Mouse (Mus musculus): Measurements from ENCODE around the gene Peak1.
A peak's percentile ranks its signal among the peaks of the same experiment; 100 is the strongest.

Gene Peak1

DNA sequence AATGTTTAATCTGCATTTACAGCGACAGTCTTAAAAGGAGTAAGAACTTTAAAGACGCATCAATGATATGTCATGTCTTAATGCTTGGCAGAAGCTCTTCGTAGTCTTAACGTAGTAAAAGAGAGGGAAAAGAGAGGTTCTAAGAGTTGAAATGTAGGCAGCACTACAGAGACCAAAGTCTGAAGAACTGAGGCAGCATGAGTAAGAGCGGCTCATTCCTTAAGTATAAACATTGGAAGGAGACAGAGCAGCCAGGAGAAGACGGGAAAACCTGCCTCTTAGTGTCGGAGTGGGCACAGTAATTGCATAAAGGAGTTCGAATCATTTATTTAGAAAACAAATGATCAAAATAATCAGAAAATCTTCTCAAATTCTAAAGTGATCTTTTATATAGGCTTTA lies 173.5 kb downstream of the Peak1 start:
- DNase-seq, result no peak

DNA sequence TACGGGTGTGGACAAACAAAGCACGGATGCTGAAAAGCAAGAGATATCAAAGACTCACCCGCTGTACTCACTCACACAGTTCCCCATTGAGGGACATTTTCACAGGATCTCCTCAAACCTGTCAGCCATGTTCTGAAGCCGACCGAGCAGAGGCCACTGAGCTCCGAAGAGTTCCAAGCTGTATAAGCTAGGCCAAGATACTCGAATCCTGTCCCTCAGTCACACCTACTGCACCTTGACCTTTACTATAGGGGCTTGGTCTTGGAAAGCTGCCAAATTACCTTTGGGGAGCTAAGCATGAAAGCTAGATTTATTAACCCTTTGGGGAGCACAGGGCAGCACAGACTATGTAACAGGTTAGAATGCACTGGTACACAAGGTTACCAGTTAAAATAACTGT lies 174.0 kb downstream of the Peak1 start:
- DNase-seq, result no peak

DNA sequence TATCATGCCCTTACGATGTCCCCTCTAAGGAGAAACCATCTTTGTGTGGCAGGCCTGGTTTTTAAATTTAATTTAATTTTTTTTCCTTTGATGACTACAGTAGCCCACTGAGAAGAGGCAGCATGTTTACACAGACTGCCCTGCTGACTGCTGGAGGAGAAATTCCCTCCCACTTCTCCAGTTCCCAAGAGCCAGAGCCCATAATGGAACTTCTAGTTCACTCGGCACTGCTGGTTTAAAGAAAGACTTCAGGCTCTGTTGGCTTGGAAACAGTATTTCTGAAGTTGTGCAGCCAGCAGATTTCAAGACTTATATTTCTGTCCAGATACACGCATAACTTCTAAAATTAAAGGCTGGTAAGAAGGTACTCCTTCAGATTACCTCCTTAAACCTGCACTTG lies 175.2 kb downstream of the Peak1 start:
- no peak for DNase-seq

DNA sequence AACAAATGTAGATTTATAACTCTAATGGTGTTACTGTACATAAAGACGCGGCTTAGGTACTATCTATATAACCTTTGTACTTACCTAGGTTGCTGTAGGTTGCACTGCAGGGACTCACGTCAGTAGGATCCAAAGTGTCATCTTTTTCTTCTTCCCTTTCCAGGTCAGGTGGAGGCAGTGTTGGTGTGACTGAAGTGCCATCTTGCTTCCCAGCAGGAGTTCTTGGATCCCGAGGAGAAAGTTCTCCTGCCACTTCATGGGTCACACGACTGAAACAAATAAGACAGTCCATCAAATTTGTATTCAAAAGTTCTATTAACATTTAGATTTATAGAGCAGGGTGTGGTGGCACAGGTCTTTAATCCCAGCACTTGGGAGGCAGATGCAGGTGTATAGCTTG lies 176.8 kb downstream of the Peak1 start:
- no peak for DNase-seq

DNA sequence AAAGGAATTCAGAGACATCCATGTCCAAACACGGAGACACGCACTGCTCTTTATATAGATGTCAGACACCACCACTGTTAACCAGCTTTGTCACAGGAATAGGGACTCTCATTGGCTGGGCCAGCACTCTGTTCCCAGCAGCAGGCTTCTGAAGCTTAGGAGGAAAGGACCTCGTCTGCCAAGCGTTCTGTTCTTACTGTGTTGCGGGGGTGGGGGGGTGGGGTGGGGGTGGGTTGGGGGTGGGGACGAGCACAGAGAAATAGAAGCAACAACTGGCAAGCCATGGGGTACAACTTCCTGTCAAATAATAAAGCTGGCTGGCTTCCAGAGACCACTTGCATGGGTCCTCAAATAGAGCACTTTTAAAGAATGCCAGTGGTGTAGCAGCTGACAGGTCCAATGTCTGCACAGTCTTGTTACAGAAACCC lies 182.0 kb downstream of the Peak1 start:
- DNase-seq, result no peak

DNA sequence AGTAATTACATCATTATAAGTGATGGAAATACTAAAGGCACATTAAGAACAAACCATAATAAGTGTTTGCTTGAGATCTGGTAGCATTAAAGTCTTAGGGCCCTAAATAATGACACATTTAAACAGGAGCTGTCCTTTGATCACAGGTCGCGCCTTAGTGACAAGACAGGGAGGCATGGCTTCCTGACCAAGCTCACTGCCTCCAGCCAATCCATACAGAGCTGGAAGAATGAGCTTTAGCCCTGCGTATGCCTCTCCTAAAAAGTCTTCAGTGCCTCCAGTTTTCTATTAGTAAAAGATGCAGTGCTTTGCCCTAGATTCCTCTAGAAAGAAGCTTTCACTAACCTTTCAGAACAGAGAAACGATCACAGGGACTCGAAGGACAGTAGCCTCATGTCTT lies 182.6 kb downstream of the Peak1 start:
- DNase-seq, result no peak

DNA sequence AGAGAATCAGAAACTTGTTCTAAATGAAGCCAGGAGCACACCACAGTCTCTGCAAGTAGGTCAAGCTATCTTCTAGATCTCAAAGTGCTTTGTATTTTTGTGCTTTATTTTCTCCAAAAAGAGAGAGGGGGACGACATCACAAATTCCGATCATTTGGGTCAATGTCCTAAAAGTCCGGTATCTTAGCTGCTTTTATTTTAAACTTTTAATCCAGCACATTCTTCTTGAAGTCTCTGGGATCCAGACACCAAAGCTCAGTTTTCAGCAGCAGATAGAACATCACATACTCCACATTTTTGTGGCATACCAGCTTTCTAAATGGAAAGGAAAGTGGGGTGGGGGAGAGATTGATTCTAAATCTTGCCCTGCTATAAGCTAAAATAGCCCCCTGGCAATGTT lies 183.3 kb downstream of the Peak1 start:
- no peak for DNase-seq

DNA sequence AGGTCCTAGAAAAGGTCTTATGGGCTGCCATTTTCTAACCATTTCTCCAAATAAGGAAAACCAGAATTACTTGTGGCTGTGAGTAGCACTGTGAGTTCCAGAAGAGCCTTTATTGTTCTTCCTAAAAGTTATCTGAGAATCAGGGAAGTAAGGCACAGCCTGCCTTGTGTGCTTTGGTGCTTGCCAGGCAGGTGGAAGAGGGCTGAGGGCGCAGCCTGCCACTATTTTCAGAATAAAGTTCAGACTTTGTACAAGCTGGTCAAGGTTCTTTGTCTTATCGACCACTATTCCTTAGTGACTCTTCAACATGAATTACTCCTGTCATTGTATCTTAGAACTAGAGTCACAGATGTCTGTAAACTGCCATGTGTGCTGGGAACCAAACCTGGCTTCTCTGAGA lies 184.6 kb downstream of the Peak1 start:
- no peak for DNase-seq

DNA sequence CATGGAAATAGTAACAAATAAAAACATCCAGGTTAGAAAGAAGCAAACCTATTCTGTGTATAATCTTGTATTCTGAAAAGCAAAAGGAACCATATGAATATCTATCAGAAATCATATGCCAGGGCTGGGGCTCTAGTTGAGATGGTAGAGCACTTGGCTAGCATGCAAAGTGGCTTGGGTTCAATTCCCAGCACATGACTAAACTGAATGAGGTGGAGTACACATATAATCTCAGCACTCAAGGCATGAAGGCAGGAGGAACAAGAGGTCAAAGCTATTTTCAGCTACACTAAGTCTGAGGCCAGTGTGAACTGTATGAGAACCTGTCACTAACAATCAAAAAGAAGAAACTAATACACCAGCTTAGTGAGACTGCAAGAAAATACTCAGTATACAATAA lies 187.0 kb downstream of the Peak1 start:
- no peak for DNase-seq

DNA sequence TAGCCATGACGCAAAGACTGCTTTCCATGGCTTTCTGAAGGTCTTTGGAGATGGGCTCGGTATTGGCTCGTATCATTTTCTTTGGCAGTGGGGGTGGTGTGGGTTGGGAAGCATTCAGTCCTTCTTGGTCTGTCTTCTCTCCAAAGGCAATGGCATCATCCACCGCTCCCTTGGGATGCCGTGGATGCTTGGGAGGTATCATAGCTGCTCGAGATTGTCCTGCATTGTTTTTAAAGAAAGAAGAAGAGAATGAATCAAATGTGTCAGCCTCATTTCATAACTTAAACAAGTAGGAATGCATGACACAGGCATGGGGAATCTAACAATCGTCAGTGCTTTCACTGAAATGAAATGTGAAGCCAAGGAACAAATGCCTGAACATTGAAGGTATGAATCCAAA lies 190.2 kb downstream of the Peak1 start:
- no peak for DNase-seq

DNA sequence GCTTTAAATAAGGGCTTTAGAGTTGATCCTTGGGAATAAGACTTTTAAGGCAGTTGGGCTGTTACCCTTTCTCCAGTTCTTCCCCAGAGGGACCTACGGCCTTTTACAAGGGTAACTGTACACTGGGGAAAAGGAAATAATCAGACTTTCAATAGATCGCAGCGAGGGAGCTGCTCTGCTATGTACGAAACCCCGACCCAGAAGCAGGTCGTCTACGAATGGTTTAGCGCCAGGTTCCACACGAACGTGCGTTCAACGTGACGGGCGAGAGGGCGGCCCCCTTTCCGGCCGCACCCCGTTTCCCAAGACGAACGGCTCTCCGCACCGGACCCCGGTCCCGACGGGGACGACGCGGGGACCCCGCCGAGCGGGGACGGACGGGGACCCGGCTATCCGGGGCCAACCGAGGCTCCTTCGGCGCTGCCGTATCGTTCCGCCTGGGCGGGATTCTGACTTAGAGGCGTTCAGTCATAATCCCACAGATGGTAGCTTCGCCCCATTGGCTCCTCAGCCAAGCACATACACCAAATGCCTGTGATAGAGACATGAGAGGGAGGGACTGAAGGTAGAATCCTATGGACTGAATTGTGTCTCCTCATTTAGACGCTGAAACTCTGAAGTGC lies 194.3 kb downstream of the Peak1 start:
- DNase-seq, result peak; percentile 37 to 54

DNA sequence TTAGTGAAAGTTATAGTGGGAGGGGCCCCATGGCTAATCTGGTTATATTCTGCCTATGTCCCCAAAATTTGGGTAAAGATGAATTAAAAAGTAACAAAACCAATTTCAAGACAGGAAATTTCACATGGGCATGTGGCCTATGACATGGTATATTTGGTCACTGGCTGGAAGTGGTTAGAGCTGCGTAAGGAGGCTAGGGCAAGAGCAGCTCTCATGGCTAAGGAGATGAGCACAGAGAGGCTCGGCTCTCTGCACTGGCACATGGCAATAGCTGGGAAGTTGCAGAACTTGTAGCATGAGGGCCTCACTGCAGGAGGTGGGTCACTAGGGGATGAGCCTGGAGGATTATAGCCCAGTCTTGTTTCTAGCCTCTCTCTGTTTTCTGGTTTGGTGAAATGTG lies 199.0 kb downstream of the Peak1 start:
- no peak for DNase-seq

DNA sequence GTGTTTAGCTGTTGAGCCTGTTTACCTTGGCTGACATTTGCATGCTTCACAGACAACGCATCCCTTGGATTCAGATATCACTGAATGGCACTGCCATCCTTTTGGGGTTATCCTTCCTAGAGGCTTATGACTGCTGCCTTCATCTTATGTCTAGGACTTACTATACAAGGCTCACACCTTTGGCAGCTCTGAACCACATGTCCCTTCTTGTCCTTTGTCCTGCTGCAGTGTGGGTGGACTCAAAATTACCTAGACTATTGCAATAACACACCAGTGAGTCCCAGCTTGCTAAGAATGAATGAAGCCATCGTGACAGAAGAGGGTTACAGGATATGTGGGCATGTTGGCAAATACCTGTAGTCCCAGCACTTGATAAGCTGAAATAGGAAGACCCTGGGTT lies 199.8 kb downstream of the Peak1 start:
- DNase-seq, result no peak

DNA sequence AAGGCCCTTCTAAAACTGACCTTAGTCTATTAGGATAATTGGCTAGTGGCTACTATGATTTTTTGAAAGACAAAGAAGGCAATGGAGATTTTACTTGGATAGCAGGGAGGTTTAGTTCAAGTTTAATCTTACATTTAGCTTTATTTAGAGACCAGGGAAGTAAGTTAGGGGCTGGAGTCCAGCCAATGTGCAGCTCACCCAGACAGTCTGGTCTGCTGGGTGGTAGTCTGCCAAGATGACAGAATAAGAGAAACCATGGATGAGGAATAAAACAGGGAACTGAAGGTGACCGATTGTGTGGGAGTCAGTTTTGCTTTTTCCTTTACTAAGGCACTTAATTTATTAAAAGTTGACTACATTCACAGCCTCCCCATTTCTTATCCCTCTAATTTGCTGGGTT lies 200.5 kb downstream of the Peak1 start:
- DNase-seq, result no peak

DNA sequence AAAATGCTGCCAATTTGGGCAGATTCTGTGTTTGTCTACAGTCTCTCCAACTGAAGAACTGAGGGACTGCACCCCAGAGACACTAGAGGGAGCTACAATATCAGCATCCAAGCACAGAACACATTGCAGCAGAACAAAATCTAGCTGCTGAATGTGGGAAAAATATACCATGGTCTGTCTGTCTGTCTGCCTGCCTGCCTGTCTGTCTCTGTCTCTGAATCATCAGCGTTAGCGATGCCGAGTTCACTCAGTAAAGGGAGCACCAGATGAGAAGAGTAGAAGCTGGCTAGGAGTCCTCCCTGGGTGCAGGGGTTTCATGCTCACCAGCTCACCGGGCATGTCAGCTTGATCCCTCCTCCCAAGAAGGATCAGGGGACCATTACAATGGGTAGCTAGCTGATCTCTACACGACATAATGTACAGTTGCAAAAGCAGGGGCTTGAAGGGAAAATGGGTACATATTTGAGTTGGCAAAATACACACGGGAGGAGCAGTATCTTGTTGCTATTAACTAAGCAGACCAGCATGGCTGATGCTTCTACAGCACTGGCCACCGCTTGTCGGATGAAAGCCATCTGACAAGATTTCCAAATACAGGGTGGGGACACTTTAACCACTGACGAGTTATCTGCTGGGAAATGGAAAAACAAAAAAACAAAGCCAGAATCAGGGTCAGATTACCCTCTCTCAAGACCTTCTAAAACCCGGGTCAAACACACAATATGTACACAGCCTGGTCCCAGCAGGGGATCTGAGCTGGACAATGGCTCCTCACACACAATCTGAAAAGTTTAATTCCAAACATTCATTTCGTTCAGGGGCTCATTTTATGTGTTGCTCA lies 204.2 kb downstream of the Peak1 start:
- DNase-seq, result peak; percentile 47 to 58

DNA sequence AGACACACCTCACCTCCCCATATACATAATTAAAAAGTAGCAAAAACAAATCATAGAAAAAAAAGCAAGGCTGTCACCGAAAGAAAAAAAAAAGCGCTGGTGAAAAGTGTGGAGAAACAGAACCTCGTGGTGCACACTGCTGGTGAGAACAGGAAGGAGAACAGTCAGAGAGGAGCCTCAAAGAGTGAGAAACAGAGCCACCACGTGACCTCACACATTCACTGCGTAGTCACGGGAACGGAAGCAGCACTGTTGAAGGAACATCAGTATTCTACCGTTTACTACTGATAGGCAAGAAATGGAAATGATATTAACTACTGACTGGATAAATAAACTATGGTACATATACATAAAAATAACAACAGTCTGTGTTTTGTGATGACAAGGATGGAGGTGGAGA lies 209.1 kb downstream of the Peak1 start:
- DNase-seq, result no peak

DNA sequence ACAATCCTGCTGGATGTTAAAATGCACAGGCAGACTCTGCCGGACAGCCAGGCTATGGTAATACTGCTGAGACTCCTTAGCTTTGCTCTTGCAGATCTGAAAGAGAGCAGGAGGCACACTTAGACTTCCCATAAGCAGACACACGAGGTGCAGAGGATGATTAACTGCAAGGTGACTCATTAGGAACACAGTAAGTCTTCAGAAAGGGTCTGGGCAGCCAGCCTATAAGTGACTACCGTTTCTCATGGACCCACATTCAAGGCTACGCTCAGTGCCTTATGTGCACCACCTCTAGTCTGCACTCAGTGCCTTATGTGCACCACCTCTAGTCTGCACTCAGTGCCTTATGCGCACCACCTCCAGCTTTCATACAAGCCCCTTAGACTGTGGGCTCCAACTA lies 210.4 kb downstream of the Peak1 start:
- no peak for DNase-seq

DNA sequence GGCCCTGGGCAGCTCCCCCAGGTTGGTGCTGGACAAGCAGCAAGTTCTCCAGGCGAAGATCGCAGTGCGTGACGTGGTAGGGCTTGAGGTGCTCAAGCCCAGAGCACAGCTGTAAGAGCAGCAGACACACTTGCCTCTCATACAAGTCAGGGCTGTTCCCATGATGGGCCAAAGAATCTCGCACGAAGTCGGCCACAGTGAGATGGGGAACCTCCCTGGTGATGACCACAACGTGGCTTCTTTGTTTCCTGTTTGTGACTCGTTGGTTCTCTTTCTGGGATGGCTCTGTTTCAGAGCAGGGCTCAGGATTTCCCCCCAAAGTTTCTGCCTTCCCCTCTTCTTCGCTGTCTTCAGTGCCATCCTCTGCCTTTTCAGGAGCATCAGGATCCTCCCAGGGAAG lies 210.8 kb downstream of the Peak1 start:
- no peak for DNase-seq

DNA sequence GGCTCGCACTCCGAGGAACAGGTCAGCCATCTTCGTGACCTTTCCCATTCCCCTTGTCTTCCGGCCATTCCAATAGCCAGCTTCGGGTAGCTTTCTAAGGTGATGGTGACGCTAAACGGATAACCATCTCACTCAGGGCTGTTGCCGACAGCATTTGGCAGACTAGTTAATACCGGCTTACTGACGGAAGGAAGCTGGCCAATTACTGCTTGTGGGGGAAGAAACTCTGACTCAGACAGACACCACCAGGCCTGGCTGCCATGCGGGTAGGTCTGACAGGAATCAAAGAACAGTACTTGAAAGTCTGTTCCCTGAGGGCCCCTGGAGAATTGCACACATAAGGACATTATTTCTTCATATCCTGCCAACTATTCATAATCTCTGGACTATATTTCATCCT lies 212.5 kb downstream of the Peak1 start:
- DNase-seq, result no peak

DNA sequence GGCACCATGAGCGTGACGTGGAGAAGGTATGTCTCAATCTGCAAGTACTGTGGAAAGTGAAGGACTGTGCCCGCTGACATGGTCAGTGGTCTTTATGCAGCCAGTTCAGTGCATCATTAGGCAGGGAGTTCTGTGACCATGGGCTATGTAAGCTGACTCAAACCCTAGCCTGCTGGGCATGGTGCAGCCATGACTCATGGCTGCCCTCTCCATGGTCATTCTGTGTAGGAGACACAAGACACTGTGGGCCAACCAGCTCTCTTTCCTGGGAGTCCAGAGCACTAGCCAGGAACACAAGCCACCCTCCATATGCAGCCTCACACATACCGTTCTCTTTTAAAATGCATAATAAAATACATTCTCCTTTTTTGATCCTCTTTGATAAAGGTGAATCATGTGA lies 213.6 kb downstream of the Peak1 start:
- no peak for DNase-seq

DNA sequence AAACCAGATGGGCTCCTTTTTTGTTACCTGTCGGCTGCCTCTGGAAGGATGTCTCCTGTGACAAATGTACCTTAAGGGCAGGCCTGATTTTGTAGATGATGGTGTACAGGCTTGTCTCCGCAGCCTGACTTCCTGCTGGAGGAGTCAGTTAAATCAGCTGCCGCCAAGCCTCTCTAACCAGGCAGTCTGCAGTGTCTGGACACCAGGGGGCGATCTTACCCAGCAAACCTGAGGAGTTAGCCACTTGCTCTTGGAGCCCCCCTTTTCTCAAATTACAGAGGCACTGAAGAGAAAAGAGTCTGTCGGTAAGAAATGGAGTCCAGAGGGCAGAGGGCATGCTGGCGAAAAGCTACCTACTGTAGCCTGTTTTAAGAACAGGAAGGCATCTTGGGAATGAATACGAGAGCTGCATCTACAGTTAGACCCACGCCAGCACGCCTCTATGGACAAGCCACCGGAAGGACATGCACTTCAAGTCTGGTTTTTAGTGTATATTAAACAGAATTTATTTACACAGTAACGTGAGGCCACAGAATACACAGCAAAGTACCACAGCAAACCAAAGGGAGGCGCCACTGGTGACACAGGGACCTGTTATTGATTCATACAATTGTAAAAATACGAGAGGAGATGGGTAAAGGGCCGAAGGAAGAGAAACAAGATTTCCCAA lies 217.1 kb downstream of the Peak1 start:
- DNase-seq, result peak; percentile 79 to 93

DNA sequence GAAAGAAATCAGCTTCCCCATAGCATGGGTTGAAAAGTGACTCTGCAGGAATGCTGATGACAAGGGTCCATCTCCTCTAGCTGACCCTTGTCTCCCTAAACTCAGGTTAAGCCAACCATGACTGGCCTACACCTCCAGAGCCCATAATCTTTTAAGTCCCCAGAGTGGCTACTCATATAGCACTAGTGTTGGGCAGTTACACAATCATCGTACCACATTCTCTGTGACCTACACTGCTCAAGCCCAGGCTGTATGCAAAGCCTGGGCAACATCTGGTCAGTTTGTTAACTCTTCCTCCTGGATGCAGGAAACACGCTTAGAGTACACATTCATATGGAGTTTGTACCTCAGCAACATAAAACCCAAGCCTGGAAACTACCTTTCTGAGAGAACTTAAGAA lies 217.7 kb downstream of the Peak1 start:
- DNase-seq, result no peak

DNA sequence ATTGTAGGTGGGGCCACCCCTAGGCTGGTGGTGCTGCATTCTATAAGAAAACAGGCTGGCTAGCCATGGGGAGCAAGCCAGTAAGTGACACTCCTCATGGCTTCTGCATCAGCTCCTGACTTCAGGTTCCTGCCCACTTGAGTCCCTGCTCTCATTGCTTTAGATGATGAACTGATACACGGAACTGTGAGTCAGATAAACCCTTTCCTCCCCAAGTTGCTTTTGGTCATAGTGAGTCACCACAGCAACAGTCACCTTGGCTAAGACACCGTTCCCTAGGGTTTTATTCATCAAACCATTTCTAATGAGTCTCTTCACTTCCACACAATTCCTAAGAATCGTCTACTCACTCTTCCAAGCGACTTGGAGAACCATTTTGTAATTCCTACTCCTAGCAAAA lies 220.9 kb downstream of the Peak1 start:
- no peak for DNase-seq

DNA sequence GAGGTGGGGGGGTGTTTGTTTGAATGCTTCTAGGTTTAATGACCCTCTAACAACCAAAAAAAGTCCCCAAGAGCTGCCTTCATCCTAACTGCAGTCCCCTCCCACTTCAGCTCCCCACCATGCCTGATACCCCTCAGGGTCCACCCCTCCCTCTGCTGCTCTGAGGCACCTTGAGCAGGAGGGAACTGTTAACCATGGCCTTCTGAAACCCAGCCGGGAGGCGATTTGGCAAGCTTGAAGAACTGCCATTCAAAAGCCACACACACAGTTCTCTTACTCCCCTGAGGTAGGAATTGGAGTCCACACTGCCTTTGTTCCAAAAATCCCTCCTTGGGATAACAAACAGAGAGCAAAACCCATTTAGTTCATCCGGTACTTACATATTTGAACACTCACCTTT lies 222.7 kb downstream of the Peak1 start:
- DNase-seq, result no peak
